Mouse (Mus musculus) yolk sac, embryonic 10.5 days (tissue): ENCODE results near the gene Taf4.

ENCODE experiments used
- DNase-seq: peaks from one replicate; pipeline ENCODE4 v3.0.0-alpha.2; 2017; ENCODE audit warnings: low spot score

The Taf4 gene

DNA sequence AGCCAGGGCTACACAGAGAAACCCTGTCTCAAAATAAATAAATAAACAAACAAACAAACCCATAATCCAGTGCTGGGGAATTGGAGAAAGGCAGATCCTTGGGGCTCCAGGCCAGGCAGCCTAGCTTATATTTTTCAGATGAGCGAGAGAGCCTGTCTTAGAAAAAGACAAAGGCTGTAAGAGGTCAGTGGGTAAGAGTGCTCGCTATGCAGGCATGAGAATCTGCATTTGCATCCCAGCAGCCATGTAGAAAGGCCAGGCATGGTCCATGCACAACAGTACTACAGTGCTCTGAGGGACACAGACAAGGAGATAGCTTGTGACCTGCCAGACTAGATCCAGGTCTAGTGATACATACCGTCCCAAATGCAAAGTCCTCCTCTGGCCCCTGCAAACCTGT, 6.3 kb upstream of the Taf4 start:
- no peak for DNase-seq

DNA sequence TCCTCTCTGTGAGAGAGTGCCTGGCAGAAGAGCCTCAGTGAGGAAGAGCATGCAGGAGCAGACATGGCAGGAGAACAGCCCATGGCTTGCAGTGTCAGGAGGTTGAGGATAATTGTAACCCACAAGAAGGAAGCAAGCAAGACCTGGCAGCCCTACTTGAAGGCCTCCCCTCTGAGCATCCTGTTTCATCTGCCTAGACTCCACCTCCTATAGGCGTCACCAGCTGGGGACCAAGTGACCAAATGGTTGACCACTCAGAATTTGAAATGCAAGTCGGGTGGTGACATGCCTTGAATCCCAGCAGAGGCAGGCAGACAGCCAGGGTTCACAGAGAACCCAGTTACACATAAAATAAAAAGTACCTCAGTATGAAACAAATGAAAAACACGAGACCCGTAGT, 4.2 kb upstream of the Taf4 start:
- DNase-seq = no peak

DNA sequence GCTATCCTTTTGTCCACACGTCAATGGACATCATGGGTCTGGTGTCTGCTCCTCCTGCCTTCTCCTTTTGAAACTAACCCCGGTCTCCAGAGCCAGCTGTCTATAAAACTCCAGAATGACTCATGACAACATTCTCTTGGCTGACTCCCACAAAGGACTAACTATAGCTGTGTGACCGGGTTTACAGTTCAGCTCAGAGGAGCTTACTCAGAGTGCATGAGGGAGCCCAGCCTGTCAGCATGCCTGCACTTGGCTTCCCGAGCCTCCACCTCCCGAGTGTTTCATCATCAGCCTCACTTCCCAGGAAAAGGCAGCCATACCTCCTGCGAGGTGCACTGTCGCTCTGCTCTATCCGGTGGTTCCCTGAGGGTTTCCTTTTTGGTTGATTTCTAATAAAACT, 3.4 kb upstream of the Taf4 start:
- DNase-seq = no peak

DNA sequence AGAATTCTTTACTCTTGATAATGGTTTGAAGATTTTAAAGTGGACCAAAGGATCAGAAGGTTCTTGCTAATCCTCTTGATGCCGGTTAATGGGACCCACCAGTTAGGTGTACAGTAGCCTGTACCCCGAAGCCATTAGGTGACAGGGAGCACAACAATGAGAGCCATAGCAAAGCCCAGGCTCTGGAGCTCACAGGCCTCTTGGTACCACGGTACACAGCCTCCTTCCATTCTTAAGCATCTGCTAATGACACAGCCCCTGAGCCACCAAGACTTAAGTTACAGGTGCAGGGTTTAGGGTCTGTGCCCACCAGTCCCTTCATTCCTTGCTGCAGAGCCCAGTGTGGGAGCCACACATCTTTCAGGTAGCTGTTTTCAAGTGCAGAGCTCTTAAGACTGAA, 1.8 kb upstream of the Taf4 start:
- DNase-seq = no peak

DNA sequence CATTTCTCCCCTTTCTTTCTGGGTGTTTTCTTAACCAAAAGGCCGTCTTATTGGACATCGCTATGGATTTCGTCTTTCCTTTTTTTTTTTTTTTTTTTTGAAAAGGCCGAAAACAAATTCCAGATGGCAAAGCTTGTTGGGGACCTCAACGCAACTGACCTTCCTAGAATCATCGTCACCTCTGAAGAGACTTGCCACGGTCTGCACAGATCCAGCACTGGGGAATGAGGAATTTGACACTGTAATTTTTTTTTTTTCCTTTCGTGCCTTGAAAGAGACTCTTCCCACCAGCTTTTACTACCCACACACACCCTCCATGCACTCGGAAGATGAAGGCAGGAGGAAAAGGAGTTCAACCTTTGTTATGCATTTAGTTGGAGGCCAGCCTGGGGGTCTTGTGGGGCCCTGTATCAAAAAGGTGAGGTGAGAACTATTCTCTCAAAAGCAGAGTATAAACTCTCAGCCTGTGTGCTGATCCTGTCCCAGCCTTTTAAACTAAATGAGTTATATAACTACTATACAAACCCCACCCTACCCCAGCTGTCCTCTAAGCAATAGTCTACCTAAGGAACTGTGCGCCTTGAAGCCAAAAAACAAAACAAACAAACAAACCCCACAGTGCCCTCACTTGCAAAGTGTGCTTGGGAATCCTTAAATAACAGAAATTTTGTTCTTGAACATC, 1.0 kb upstream of the Taf4 start:
- DNase-seq = no peak

DNA sequence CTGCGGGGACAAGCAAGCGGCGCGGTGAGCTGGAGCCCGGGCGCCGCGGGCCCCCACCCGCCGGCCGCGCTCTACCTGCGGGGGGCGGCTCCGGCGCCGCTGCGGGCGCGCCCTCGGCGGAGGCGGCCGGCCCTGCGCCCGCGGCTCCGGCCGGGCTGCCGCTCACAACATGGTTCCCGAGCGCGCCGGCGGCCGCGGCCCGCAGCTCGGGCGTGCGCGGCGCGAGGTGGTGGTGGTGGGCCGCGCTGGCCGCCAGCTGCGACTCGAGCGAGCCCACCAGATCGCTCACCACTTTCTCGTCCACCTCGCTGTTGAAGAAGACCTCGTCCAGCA, 185 bp downstream of the Taf4 start:
- DNase-seq = no peak

DNA sequence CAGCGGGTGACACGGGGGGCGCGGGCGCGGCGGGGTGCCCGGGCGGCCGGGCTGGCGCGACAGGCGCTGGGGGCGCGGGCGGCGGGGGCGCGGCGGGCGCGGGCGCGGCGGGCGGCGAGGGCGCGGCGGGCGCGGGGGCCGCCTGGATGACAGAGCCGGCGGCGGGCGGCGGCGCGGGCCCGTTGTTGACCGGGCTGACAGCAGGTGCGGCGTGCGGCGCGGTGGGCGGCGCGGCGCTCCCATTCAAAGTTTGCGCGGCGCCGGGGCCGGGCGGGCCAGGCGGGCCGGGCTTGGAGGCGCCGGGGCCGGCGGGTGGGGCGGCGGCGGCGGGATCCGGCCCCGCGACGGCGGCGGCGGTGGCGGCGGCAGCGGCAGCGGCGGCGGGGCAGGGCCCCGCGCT, 595 bp downstream of the Taf4 start:
- DNase-seq = no peak

DNA sequence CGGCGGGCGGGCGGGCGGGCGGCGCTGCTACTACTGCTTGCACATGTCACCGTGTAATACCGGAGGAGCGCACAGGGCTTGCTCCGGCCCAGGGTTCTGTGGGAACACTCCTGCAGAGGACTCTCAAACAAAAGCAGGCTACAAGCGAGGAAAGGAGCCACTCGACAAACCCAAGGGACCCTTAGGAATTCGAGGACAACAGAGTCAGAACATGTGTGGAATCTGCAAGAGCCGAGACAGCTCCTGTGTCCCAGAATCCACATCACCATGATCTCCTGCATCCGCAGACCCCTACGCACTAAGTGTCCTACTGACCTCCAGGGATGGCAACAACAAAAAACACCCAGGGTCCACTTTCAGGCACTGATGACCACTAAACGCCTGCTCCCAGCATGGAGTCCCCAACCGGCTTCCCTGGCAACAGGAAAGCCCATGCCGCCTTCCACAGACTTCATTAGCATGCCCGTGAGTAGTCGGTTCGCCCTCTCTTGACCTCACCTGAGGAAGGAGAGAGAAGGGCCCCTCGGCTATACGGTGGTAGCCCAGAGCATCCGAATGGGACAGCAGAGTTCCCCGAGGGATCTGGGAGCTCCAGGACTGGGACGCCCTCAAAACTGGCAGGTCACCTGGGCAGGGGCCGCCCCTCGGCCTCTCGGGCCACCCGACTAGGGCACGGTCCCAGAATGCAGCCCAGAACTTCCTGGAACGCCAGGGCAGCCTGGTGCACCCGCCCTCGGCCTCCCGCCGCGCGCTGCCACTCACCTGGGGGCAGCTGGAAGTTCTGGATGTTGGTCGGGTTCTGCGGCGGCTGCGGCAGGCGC, 1.6 kb downstream of the Taf4 start:
- DNase-seq = no peak

DNA sequence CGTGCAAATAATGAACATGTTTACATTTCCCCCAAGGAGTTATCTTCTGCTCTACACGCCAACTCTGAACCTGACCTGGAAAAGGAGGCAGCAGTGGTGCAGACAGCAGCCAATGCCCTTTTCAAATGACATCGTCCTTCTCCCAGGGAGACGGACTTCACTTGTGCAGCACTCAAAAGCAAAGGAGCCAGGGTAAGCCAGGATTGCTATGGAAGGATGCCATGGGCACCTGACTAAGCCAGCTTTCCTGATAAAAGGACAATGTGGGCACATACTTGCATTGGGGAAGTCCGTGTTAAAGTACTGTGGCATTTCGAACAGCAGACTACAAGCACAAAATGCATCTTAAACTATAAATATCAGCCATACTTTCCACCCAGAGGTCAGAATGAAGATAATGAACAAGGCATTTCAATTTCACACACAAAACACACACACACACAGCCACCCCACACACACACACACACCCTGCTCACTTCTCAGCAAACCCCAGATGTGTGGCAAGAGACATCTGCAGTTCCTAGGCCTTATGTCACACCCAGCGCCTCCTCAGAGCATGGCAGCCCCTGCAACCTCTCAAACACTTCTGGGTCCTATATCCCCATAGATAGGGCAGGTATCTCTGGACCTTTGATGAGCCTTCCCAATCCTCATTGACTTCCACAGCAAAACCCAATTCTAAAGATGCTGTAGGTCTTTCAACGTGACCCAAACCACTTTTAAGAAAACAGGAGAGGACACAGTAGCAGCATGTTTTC, 2.4 kb downstream of the Taf4 start:
- DNase-seq = no peak

DNA sequence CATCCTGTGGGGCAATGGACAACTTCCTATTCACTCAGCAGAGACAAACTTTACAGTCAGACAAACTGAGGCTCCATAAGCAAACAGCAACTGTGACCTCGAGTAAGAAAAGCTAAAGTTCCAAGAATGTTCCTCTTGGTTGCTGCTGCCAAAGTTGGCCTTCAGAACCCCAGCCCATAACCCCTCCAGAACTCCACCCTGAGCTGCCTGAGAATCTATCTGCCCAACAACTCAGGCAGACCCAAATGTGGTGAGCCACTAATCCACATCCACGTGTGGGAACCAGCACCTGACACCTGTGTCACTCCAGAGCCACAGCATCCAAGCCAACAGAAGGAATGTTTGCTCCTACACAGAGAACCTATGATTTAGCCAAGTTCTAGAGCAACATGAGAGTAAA, 4.0 kb downstream of the Taf4 start:
- no peak for DNase-seq

DNA sequence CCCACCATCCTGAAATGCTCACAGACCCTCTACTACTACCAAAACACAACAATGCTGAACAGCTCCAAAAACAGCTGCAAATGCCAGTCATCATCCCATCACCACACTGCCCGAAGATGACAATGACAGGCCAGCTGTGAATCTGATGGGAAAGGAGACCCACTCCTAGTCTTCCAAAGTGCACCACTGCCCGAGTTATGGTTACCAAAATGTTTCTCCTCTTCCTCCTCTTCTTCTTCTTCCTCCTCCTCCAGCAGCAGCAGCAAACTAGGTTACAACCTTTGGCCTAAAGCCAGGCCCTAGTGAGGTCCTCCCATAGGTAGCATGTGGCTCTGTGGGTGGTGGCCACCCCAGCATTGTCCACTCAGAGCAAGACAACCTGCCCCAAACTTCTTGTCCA, 4.6 kb downstream of the Taf4 start:
- no peak for DNase-seq

DNA sequence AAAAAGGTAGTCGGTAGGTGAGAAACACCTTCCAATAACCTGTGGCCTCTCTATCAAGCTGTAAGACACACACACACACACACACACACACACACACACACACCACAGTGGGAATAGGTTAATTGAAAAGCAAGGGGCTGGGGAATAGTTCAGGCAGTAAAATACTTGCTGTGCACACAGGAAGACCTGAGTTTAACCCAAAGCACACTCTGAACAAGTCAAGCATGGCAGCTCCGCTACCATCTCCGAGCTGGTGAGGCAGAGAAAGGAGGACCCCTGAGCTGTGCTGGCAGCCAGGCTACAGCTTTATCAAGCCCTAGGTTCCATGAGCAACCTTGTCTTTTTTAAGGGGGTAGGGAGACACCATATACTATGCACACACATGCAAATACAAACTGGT, 7.3 kb downstream of the Taf4 start:
- no peak for DNase-seq

DNA sequence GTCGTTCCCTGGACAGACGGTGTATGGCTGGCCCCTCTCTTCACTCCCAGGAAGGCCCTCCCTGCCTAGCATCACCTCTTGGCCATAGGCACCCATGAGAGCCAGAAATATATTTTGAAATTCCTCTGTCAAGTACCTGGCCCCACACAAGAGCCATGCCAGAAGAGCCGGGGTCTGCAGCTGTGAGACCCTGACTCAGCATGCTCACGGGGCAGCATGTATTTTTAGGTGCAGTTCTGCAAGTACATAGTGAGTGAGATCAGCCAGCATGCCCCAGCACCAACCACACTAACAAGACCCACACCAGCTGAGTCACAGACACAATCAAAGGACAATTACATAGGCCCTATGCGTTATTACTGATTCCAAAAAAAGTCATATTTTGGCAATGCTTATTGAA, 8.8 kb downstream of the Taf4 start:
- no peak for DNase-seq

DNA sequence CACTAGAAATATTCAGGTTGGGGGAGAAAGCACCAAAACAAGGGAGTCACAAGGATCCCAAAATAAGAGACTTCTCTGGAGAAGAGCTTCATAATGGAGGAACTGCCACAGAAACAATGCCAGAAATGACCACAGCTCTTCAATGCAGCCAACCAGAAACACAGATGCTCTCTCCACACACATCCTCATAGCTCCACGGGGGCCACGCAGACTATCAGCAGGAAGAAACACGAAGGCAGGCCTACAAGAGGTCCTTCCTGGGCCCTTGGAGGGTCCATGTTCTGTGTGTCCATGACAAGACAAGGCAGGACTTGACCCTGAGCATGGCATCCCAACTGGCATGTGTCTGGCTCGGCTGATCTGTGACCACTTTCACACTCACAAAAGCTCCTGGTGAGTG, 15.0 kb downstream of the Taf4 start:
- no peak for DNase-seq

DNA sequence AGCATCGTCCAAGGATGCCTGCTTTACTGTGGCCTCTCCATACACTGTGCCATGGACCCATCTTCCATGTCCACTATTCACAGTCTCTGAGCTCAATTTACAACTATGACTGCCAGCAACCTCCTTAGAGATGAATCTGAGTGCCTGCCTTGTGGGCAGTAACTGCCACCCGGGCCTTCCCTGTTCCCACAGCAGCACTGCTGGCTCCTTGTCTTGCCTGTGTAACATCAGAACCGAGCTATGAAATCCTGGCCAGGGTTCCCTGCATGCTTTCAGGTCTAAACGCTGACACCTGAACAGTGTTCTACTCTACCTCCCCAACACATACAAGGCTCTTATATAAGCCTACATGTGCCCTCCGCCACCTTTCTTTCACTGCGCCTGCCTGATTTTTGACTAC, 16.1 kb downstream of the Taf4 start:
- no peak for DNase-seq

DNA sequence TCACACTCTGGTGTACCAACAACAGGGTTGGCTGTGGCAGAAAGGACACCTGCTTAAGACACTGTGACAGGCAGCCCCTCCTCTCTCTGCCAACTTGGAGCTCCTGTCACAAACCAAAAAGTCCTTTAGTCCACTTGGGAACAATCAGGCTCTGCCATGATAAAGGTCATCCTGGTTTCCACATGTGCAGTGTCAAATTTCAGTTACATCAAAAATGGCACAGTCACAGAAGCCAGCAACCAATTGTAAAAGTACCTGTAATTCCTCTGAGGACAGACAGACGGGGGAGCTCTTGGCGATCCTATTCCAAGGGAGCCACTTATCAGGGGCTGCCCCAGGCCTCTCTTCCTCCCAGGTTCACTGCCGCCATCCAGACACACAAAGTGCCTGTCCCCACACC, 17.1 kb downstream of the Taf4 start:
- DNase-seq = no peak

DNA sequence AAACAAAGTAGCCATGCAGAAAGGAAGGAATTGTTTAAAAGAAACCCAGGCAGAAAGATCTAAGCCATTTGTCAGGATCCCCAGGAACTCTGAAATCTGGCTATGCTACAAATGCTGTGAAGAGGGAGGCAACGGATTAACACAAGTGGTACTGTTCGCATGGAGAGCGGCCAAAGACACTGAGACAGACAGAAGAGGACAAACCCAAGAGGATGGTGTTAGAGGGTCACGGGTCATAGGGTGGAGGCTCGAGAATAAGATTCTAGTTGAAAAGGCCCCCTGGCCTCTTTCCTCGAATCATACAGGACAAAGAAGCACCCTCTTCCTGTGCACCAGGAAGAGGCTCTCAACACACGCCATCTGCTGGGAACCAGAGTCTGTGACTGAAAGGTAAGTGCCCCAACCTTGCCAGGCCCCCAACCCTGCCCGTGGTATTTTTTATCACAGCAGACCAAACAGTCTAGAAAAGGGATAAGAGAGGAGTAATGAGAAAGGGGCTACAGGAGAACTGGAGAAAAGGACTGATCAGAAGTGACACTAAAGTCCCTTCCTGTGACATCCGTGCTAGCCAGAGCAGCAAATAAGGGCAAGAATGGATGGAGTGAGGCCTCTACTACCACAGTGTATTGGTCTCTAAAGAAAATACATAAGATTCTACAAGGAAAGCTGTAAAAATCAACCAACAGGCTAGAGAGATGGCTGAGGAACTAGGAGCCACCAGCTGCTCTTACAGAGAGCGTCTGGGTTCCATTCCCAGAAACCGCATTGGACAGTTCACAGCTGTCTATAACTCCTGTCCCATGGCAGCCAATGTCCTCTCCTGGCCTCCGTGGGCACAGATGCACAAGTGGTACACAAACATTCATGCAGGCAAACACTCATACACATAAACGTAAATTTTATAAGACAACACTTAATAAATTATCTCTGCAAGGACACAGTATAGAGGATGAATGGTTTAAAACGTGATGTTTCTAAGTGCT, 24.6 kb downstream of the Taf4 start:
- no peak for DNase-seq

DNA sequence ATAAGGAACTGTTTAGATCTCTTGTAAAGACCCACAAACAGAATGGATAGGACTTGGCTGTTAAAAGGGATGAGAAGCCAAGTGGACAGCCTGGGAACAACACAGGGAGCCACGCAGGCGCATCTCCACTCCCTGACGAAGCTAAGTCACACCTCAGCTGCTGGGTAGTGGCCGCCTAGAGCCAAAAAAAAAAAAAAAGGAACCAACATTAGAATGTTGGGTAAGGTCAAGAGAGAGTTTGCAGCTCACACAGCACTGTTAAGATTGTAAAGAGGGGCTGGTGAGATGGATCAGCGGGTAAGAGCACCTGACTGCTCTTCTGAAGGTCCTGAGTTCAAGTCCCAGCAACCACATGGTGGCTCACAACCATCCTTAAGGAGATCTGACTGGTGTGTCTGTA, 27.6 kb downstream of the Taf4 start:
- no peak for DNase-seq

DNA sequence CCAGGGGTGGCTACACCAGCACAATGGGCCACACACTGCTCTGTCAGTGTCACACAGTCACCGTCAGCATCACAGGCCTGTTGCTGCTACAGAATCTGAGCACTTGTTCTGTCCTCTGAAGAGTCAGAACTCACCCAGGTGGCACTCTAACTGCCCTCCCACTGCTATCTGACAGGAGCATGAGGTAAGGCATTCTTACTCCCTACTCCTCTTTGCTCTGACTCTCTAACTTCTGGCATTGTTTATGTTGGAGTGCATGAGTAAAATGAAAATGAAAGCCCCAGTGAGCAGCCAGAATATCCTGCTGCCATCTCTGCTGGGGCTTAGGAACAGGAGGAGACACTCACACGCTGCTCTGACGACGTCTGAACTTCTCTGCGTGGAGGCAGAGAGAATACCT, 28.8 kb downstream of the Taf4 start:
- DNase-seq = no peak

DNA sequence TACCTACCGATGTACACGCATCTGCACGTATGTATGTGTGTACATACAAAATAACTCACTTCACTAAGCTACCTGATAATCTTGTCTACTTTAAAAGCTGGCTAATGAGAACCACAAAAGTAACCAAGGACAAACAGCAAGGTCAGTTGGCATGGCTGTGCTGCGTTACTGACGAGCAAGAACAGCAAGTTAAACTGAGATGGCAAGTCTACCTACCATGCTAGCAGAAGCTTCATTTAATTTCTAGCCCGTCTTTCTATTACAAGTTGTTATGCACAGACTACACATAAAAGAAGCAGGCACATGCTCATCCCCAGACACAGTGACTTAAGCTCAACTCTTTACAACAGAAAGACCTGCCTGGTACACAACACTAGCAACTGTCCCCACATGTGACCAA, 29.9 kb downstream of the Taf4 start:
- no peak for DNase-seq

DNA sequence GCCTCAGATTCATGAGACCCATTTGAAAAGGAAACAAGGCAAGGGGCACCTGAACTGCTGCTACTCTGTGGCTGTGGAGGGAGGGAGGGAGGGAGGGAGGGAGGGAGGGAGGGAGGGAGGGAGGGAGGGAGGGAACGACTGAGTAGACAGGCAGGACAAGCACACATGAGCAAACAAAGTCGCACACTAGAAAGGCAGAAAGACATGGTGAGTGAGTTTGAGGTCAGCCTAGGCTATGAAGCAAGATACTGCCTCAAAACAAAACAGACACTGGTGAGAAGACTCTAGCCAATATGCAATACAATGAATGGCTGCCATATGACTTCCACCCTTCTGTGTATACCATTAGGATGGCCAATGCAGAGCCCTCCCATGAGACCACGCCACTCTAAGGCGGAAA, 31.4 kb downstream of the Taf4 start:
- DNase-seq = no peak

DNA sequence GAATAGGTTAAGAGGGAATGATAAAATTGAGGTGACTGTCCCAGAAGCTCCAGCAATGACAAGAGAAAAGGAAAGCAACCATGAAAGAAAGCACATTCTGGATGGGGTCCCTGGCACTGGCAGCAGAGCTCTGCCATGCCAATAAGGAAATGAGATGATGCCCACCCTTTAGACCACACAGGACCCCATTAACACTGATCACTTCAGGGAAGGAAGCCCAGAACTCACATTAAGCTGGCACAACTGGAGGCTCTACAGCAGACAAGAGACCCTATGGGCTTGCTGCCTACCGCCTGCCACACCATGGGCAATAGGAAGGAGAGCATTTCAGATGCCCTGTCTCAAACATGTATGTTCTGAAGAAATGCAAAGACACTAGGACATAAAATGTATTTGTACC, 34.8 kb downstream of the Taf4 start:
- no peak for DNase-seq
